Mouse (Mus musculus) adrenal gland, postnatal 14 days (tissue): Measurements from ENCODE around the gene Epb41l5. TPM values are rescaled to one million over a fixed set of nuclear protein-coding genes. Genes with fewer than 3 reads are reported as not detected.

Source experiments
- DNase-seq: peaks from one replicate; pipeline ENCODE4 v3.0.0; 2021; ENCODE audit warnings: mixed read lengths
- total RNA-seq: library from RNA; stranded (reverse); gene quantifications from 2 replicates; pipeline ENCODE4 v1.2.3, GENCODE M21; 2021

The Epb41l5 gene
- total RNA-seq, 1 experiment from 2014 or later = 10.2 TPM

DNA sequence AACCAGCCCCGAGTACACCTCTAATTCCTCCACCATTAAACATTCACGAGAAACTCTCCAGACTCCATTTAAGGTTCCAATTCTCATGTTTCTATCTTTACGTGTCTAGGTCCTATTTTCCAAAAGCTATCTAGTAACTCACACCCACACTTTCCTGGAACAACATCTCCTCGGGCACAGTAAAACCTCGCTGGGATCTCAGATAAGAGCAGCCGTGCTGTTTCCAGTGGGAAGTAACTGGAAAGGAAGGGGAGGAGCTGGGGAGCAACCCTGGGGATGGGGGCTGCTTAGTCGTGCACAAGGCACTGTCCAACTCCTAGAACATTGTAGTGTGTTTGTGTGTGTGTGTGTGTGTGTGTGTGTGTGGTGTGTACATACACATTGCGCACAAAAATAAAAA lies 146.9 kb downstream of the Epb41l5 start:
- DNase-seq = no peak

DNA sequence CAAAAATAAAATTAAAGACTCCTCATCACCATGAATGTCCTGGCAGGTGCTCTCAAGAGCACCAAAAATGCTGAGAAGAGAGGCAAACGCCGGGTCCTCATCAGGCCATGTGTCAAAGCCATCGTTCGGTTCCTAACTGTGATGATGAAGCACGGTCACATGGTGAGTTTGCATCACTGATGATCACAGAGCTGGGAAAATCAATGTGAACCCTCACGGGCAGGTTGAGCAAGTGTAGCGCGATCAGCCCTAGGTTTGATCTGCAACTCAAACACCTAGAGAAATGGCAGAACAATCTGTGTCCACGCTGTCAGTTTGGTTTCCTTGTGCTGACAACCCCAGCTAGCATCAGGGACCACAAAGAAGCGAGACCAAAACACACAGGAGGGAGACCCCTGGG lies 149.3 kb downstream of the Epb41l5 start:
- DNase-seq = no peak

DNA sequence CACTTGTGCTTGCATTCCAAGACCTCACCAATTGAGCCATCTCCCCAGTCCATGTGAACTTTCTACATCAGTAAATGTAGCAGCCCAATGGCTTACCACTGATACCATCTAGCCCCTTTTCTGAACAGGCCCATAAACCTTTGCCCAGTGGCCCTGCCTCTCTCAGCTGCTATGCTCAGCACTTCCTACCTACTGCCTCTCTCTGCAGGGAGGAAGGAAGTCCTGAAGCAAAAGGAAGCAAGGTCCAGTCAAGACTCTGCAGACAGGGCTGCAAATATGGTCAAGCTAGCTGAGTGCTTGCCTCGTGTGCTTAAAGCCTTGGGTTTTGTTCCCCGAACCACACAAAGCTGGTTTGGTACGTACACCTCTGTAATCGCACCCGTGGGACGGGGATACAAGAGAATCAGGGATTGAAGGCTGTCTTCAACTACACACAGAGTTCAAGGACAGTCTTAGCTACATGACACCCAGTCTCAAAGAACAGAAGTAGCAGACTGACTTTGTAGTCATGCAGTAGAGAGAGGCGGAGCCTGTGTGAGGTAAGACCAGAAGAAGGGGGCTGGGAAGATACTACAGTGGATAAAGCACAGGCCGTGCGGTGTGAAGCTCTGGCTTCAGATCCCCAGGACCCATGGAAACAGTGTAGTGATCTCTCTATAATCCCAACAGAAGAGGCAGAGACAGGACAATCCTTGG lies 150.1 kb downstream of the Epb41l5 start:
- DNase-seq = no peak

DNA sequence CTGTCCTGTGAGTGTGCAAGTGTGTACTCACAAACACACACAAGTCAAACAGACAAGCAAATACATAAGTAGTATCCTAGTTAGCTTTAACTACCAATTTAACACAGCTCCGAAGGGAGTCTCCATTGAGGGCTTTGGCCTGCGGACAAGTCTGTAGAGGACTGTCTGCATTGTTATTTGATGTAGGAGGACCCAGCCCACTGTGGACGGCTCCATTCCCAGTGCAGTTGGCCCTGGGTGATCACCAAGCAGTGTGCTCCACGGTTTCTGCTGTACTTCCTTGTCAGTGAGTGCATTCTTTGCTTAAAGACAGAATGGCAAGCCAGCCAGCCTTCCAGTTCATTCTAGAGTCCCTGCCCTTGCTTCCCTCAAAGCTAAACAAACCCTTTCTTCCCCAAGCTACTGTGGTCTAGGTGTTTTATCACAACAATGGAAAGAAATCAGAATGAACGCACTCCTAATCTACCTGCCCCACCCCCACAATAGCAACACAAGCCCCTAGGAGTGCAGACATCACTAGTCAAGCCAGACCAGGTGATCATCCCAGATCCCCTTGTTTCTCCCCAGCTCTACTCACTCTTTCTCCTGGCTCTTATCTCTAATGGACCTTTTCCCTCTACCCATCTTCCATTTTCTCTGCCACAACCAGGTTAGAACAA lies 151.3 kb downstream of the Epb41l5 start:
- DNase-seq = no peak

DNA sequence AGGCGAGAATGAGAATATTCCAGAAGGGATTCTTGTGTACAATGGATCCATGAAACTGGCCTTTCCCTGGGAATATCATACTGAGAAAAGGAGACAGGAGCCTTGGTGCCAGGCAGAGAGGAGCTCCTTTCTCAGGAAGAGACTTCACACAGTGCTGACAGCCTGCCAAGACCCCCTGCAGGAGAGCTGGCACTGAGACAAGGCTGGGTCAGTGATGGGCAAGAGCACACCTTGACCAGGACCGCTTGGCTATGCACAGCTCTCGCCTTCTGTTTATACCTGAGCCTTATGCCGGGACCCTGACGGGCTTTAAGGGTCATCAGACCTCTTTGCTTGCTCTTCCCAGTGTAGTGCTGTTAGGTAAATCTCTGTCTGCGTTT lies 153.4 kb downstream of the Epb41l5 start:
- DNase-seq = no peak

Other genes with a start within 250 kb of the Epb41l5 start
- gene Inhbb, start 226.8 kb downstream of the Epb41l5 start, total RNA-seq = 2.1 and 2.2 TPM in 2 replicates
- 58.1 and 60.8 TPM in 2 replicates for gene Ralb, start 144.2 kb downstream of the Epb41l5 start, total RNA-seq
- gene Tmem185b, start 122.8 kb downstream of the Epb41l5 start, total RNA-seq = 19.6 and 20.8 TPM in 2 replicates
- gene Ptpn4, start 188.6 kb upstream of the Epb41l5 start, total RNA-seq = 46.1 and 49.8 TPM in 2 replicates